Mouse (Mus musculus) 416B (cell line): ENCODE results near the gene Dop1a.

ENCODE experiments used
- DNase-seq: peaks from one replicate; pipeline ENCODE4 v3.0.0; 2011; ENCODE audit warnings: low read depth

Dop1a gene

DNA sequence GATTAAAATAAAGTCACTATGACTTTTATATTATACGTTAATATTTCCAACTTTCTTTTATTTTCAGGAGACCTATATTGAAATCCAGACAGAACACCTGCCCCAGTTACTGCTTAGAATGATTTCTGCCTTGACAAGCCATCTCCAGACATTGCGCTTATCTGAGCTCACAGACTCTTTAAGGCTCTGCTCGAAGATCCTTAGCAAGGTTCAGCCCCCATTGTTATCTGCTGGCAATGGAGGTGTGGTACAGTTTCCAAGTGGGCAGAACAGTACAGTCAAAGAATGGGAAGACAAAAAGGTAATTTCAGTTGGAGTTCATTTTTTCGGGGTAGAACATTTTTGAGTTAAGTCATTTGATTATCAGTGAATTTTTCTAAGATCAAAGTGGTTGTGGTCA, 40.5 kb downstream of the Dop1a start:
- DNase-seq: no peak

DNA sequence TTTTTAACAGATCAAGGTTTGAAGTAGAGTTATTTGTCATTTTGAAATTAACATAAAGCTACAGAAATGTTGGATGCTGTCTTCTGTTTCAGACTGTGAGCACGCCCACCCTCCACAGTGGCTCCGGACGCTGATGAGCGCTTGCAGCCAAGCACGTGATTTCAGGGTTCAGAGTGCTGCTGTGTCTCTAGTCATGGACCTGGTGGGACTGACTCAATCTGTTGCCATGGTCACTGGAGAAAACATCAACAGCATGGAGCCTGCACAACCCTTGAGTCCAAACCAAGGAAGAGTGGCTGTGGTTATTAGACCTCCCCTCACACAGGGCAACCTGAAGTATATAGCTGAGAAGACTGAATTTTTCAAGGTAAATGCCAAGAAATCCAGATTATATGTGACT, 46.8 kb downstream of the Dop1a start:
- no peak for DNase-seq

- no peak for DNase-seq
These were observed 47.4 kb downstream of the Dop1a start for GRCm38 (mm10) chr9:86514390-86514789.

- no peak for DNase-seq
These were observed 47.8 kb downstream of the Dop1a start for GRCm38 (mm10) chr9:86514798-86515197.

DNA sequence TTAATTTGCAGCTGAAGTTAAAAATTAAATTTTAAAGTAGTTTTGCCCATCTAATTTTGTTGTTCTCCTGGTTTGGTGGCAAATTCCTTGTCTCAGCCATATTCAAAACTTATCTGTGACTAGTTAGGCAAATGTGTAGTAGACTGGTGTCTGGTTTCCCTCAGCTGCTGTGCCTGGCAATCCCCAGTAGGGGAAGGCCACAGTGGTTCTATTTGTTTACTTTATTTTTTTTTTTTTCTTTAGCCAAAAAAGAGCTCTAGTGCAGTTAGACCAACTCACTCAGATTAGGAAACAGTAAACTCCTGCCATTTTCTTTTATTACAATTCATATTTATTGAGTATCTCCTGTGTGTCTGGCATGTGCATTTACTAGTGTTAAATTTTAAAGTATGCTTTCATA, 55.4 kb downstream of the Dop1a start:
- DNase-seq: no peak

DNA sequence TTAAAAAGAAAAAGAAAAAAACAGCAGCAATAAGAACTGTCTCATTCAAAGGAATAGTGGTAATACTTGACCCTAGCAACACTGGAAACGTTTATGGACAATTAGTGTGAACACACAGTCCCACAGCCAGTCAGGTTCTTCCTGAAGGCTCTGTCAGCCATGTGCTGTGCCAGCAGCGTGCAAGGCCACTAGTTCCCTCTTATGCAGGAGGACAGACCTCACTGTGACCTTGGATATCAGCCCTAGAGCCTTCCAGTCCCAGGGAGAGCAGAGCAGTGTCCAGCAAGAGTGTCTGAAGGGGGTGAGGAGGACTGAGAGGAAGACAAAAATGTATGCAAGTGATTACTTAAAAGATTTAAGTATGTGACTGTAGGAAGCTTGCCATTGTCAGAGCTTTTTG, 58.6 kb downstream of the Dop1a start:
- DNase-seq: no peak

DNA sequence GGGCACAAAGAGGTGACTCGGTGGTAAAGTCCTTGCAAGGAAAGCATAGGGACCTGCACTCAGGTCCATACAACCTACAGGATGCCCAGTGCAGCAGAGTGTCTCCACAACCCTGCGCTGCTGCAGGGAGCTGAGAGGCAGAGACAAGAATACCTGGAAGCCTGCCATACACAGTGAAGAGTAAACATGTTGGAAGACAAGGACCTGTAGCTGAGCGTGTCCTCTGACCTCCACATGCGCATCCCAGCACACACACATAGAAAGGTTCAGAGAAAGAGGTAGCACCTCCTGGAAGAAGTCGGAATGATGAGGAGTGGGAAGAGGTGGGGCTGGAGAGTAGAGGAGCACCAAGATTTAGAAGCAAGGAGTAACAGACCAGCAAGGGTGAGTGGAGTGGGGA, 67.1 kb downstream of the Dop1a start:
- no peak for DNase-seq

DNA sequence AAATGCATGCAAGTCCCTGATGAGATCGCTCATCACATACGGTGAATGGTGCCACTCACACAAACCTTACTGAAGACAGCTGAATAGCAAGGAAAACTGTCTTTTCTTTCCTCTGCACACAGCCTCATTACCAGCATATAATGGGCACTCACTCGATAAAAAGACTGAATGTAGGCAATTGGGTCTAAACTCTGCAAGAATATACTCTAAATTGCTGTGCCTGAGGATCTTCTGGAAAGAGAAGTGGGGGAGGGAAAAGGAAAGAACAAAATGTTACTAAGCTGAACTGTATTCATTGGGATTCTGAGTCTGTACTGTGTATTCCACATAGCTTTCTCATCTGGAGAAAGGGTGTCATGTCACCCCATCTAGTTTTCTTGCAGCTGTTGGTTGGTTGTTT, 76.5 kb downstream of the Dop1a start:
- no peak for DNase-seq

GRCm38 (mm10) chr9:86544559-86544958, 77.6 kb downstream of the Dop1a start:
- DNase-seq: peak; percentile 31

DNA sequence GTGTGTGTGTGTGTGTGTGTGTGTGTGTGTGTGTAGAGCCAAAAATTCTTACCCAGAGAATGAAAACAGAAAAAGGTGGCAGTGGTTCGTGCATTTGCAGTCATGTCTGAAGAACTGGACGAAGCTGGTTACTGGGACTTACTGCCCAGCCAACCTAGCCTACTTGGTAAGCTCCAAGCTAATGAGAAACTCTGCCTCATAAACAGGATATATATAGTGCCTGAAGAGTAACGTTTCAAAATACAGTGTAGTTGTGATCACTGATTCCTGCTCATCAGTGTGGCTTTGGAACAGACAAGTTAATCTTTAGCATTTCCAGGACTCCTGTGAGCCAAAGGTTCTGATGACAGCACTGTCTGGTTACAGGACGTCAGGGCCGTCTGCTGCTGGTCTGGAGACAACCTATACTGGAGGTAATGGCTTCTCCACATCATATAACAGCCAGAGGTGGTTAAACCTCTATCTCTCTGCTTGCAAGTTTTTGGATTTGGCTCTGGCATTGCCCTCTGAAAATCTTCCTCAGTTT, 82.7 kb downstream of the Dop1a start:
- no peak for DNase-seq

DNA sequence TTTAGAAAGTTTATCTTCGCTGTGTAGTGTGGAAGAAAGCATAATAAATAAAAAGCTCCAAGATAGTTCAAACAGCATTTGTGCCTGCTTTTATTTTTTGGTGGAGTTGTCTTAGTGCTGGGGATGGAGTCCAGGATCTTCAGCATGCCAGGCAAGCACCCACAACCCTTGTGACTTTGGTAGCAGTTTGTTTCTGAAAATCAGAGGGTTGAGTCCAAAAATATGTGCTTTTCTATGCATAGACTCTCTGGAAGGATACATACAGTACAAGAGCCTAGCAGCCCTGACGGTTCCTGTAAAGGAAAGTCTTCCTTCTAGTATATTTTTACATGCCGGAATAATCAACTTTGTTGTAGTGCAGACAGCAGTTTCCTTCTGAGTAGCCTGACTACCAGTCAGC, 83.8 kb downstream of the Dop1a start:
- no peak for DNase-seq

DNA sequence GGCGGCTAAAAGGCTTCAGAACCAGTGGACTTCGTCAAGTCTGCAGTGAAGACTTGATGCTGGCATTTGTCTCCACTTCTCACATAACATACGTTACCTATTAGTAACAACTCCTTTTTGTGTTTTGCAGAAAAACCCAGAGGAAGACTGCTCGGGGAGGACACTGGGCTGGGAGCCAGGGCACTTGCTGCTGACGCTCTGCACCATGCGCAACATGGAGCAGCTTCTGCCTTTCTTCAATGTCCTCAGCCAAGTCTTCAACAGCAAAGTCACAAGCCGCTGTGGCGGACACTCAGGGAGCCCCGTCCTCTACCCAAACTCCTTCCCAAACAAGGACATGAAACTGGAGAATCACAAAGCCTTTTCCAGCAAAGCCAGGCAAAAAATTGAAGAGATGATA, 86.9 kb downstream of the Dop1a start:
- DNase-seq: no peak

GRCm38 (mm10) chr9:86554641-86555040, 87.7 kb downstream of the Dop1a start:
- DNase-seq: no peak

GRCm38 (mm10) chr9:86560543-86560942, 93.6 kb downstream of the Dop1a start:
- no peak for DNase-seq

DNA sequence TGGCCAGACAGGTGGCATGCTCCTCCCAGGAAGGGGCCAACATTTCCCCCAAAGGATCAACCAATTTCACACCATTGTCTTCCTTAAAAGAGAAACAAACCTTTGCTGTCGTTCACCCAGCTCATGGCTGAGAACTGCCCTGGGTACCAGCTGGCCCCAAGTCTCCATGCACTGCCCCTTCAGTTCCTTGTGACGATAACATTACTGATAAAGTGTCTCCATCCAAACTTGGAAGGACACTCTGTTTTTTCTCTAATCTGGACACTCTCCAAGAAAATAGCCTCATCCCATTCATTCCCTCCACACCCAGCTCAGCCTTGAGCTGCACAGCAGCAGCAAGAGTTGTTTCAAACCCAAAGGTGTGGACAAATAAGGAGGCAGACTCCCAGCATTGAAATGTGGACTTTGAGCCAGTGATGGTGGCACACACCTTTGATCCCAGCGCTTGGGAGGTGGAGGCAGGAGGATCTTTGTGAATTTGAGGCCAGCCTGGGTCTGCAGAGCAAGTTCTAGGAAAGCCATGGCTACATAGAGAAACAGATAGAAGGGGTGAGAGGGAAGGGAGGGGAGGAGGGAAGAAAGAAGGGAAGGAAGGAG, 102.5 kb downstream of the Dop1a start:
- no peak for DNase-seq

GRCm38 (mm10) chr9:86570261-86570890, 103.4 kb downstream of the Dop1a start:
- DNase-seq: no peak

GRCm38 (mm10) chr9:86570946-86571345, 104.0 kb downstream of the Dop1a start:
- peak; percentile 21 for DNase-seq

GRCm38 (mm10) chr9:86571540-86572135, 104.7 kb downstream of the Dop1a start, which contains the start of the genes Pgm3 and Rwdd2a:
Gene Pgm3, minus strand, starts transcription at chr9:86571842.
Gene Rwdd2a, plus strand, starts transcription at chr9:86571991.
- peak; percentile 92 for DNase-seq

GRCm38 (mm10) chr9:86572196-86572595, 105.2 kb downstream of the Dop1a start:
- DNase-seq: no peak

DNA sequence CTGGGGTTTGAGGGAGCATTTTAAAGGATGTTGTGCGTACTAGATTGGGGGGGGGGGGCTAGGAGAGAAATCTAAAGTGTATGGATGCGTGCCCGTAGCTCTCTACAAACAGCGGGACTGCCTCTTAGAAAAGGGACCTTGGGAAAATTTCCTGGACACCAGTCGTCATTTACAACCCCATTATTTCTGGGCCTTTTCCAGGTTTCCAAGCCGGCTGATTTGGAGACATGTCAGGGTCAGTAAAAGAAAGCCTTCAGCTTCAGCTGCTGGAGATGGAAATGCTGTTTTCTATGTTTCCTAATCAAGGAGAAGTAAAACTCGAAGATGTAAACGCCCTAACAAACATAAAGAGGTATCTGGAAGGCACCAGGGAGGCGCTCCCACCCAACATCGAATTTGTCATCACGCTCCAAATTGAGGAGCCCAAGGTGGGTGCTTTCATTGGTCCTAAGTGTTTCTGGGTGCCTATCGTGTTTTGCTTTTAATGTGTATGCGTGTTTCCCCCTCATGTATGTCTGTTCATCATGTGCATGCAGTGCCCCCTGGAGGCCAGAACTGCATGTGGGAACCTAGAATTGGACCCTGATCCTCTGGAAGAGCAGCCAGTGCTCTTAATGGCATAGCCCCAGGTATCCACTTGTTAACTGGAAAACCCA, 105.8 kb downstream of the Dop1a start:
- peak; percentile 91 for DNase-seq

DNA sequence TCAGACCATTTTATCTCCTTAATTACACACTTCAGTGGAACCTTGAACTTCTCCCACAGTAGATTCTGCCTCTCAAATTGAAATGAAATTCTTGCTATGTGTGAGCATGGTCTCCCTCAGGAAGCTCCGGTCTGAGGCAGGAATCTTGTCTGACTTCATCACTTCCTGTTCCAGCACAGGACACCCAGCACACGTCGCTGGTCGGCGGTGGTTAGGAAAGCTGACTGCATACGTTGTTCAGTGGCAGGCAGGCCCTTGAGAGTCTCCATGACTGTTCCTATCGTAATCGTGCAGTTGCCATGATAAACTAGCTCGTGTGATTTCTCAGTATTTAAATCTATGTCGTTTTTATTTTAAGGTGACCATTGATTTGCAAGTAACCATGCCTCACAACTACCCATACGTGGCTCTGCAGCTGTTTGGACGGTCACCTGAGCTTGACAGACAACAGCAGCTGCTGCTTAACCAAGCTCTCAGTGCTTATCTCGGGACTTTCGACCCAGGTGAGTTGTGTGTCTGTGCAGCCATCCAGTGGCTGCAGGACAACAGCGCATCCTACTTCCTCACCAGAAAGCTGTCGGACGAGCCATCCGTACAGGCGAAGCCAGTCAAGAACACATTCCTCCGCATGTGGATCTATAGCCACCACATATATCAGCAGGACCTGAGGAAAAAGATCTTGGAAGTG, 106.8 kb downstream of the Dop1a start:
- peak; percentile 74 for DNase-seq

DNA sequence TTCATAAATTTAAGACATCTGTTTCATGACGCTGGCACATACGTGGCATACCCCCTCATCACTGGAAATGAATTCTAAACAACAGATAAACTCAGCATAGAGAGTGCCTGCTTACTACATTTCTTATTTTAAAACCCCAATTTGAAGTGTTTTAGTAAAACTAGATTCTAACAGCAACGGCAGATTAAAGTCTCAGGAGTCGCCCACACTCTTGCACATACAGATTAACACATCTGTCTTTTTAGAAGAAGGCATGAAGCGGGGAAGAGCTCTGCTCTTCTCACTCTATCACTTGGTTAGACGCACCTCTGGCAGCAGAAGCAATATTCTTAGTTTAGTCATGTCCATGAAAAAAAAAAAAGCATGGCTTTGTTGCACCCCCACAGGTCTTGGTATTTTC, 108.2 kb downstream of the Dop1a start:
- DNase-seq: no peak
